Mouse (Mus musculus) 416B (cell line): ENCODE measurements at regions not wholly inside any gene's neighbourhood (a gene's known extent, or its start where the extent isn't known, plus 50 kb on each side); places are given as distances from the start of the nearest gene placed in this dataset.

ENCODE experiments used
- DNase-seq: peaks from one replicate; pipeline ENCODE4 v3.0.0; 2011; ENCODE audit warnings: low read depth

DNA sequence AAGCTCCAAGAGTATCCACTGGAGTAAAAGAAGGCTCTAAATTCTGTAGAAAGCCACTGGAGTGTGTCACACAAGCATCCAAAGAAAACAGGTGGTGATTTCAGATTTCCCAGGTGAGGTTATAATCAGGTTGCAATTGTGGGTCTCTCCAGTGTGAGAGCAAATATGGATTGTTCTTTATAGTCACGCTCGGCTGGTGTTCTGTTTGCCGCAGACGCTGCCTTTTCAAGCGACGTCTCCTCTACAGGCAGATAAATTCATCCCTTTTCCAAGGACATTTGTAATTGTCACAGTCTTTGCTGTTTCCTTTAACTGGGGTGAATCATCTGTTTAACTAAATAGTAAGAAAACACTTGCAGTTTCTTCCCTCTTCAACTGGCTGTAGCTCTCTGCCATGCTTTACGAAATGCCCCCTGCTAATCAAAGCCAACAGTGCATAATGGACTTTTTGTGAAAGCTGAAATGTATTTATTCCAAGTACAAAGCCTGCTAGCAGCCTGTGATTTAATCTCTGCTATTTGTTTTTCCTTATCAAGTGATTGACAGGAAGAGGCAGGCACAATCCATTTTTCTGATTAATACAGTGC, 502.4 kb downstream of the Trim52 start:
- DNase-seq = no peak
